Mouse (Mus musculus): ENCODE data around the gene Atp6v1c2.

DNA sequence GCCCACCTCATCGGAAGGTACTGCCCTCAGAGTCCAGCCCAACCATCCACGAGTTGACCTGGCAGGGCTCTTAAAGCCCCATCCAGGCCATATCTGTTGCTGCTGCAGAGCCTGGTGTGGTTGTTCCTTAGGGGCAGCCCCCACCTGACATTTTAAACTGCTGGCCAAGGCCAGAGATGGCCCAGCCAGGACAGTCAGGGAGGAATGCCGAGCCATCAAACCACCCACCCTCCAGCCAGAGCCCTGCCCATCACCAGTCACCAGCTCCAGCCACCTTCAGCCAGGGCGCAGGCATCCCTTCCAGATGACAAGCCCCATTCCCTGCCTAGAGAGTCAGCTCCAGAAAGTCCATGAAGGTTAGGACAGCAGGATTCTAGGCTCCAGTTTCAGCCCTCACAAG lies 40.7 kb downstream of the Atp6v1c2 start:
- TF ChIP-seq CTCF (IDR thresholded peaks at IDR 0.05; ENCODE audit: low read depth) = no peak
- no peak for TF ChIP-seq EP300 (optimal IDR thresholded peaks at IDR 0.05)

Measured in stomach, postnatal 0 days (tissue).